Mouse (Mus musculus): ENCODE data around the gene Frrs1l.

Frrs1l gene

GRCm38 (mm10) chr4:56915732-56916325, 74.4 kb downstream of the Frrs1l start:
- in situ Hi-C loops (cut with MboI, MseI), result loop anchor here in 1 of 2 experiments (25.0 kb wide), 1 partner anchor 1921 kb away; no protein-coding TSS in a partner anchor

DNA sequence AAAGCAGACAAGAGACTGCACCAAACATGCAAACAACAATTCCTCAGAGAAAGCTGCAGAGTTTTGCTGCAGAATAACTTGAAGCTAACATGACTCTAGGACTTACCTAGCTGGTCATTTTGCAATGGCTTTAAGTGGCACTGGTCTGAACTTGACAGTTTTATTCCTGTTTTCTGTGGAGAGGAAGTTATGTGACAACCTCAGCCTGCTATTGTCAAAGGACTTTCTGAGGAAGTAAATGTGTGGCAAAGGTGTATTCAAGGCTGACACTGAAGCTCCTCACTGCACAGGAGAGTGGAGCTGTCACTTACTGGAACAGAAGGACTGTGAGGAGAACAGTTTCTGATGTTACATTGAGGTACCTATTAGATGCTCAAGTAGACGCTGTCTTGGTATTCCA, 75.4 kb downstream of the Frrs1l start:
- in situ Hi-C loops (cut with MboI, MseI), result loop anchor here in 1 of 2 experiments (25.0 kb wide), 1 partner anchor 1923 kb away; no protein-coding TSS in a partner anchor

DNA sequence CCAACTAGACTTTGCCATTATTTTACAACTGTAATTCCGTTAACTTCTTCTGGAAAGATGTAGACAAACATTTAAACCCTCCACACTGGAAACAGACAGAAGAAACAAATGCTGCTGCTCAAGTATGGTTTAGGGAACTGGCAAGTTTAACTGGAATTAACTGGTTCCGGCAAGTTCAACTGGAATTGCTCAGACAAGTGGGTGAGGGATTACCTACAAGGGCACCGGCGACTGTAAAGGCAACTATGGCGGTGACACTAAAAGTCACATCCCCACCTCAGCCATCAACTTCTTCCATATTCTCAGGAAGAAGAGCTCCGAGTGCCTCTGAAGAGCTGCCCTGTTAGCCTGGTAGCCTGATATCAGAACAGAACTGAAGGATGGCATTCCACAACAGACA, 75.9 kb downstream of the Frrs1l start:
- in situ Hi-C loops (cut with MboI, MseI), result loop anchor here in 1 of 2 experiments (25.0 kb wide), 1 partner anchor 1923 kb away; no protein-coding TSS in a partner anchor

- in situ Hi-C loops (cut with MboI, MseI), result loop anchor here in 1 of 2 experiments (25.0 kb wide), 1 partner anchor 1925 kb away; no protein-coding TSS in a partner anchor
Measured at GRCm38 (mm10) chr4:56912382-56913001, 77.7 kb downstream of the Frrs1l start.

DNA sequence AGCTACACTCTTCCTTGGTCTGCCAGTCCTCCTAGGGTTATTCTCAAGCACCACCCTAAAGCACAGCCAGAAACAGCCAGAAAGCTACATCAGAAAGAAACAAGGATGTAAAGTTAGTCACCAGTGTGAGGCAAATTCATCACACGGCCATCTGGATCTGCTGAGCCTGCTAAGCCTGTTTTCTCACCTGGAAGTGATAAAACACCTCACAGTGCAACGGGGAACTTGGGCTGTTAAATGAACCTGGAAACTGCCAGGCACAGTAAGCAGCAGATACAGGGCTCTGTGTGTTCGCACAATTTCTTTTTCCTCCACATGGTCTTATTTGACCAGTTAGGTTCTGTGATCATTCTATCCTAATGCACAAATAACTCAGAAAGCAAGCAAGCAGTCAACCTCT, 80.6 kb downstream of the Frrs1l start:
- in situ Hi-C loops (cut with MboI, MseI), result loop anchor here in 1 of 2 experiments (25.0 kb wide), 1 partner anchor 1928 kb away; no protein-coding TSS in a partner anchor

- in situ Hi-C loops (cut with MboI, MseI), result loop anchor here in 1 of 2 experiments (25.0 kb wide), 1 partner anchor 1930 kb away; no protein-coding TSS in a partner anchor
Measured at GRCm38 (mm10) chr4:56907671-56908070, 82.5 kb downstream of the Frrs1l start.

Data from T-helper 17 cell (primary cell).